Mouse (Mus musculus): ENCODE measurements around the gene Ercc2.

DNA sequence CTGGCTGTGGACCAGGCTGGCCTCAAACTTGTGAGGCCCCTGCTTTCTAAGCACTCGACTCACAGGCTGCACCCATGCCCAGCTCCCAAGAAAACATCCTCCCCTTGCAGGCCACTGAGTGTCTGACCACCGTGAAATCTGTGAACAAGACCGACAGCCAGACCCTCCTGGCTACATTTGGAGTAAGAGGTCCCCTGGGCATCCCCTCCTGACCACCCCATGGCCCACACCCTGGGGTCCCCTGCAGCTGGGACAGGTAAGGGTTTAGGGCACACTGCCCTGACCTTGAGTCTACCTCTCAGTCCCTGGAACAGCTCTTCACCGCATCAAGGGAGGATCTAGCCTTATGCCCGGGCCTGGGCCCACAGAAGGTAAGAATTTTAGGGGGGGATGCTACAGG lies 26.8 kb upstream of the Ercc2 start:
- no peak for TF ChIP-seq POLR2A (IDR thresholded peaks at IDR 0.05; ENCODE audit: extremely low read depth, insufficient read depth, low read length)
- no peak for TF ChIP-seq CTCF (IDR thresholded peaks at IDR 0.05; ENCODE audit: extremely low read depth, insufficient read depth, low read length)

Data from cortical plate, adult 2 months (tissue).